Mouse (Mus musculus) heart, adult 2 months (tissue): ENCODE data around the gene Evi2a. TPM values are rescaled to one million over a fixed set of nuclear protein-coding genes. Genes with fewer than 3 reads are reported as not detected.

Source experiments
- DNase-seq, 2 experiments: peaks; one replicate each; pipeline ENCODE4 v3.0.0; 2021
- H3K27ac ChIP-seq: fragments of 200-600 bp; 2 replicates; pipeline ENCODE4 v1.8.1; 2022
- H3K27me3 ChIP-seq: fragments of 200-500 bp; 2 replicates; pipeline ENCODE4 v1.6.1; 2012; ENCODE audit warnings: mild to moderate bottlenecking, low read length, inconsistent platforms, mixed read lengths; ENCODE audit not compliant: control insufficient read depth, insufficient read depth
- H3K36me3 ChIP-seq: fragments of 200-500 bp; 2 replicates; pipeline ENCODE4 v1.6.1; 2012; ENCODE audit warnings: low read length, inconsistent platforms; ENCODE audit not compliant: control insufficient read depth, insufficient read depth
- H3K4me1 ChIP-seq: fragments of 200-500 bp; 2 replicates; pipeline ENCODE4 v1.6.1; 2011; ENCODE audit warnings: low read length; ENCODE audit not compliant: control insufficient read depth, insufficient read depth
- H3K4me3 ChIP-seq: fragments of 200-600 bp; 2 replicates; pipeline ENCODE4 v1.8.1; 2022
- H3K79me2 ChIP-seq: fragments of 200-500 bp; replicated peaks from 2 replicates; pipeline ENCODE4 v1.6.1; 2012; ENCODE audit warnings: mild to moderate bottlenecking, inconsistent platforms, low read length, moderate library complexity, mixed read lengths; ENCODE audit not compliant: control insufficient read depth, insufficient read depth
- H3K9ac ChIP-seq: fragments of 200-500 bp; 2 replicates; pipeline ENCODE4 v1.6.1; 2012; ENCODE audit warnings: low read depth, mild to moderate bottlenecking, control low read depth, inconsistent platforms, low read length, mixed read lengths
- CTCF ChIP-seq: fragments of 200-600 bp; IDR thresholded peaks from 2 replicates; pipeline ENCODE4 v1.8.1; 2022; ENCODE audit warnings: antibody characterized with exemption, mild to moderate bottlenecking, moderate library complexity
- EP300 ChIP-seq: fragments of 200-500 bp; IDR thresholded peaks from 2 replicates; pipeline ENCODE4 v1.6.1; 2011; ENCODE audit warnings: low read depth, low read length, control low read depth; ENCODE audit not compliant: insufficient read depth
- POLR2A ChIP-seq: fragments of 200-500 bp; IDR thresholded peaks from 2 replicates; pipeline ENCODE4 v1.6.1; 2011; ENCODE audit warnings: mild to moderate bottlenecking, low read depth, low read length, control low read depth; ENCODE audit not compliant: insufficient read depth
- WGBS: fragments of 180-500 bp; shearing (Covaris S2); methylation state at CpG from one replicate; pipeline ENCODE4 v1.1.7; 2018; 5-methylcytosine and 5-hydroxymethylcytosine counted together
- intact Hi-C: fragments of 180-260 bp; cut with DNase I; formaldehyde crosslinking; loops from one replicate; pipeline ENCODE4 v1.15.1; 2025
- polyA plus RNA-seq: library from polyadenylated mRNA; depleted of rRNA; stranded (reverse); fragments of >200 nt; gene quantifications from 2 replicates; pipeline ENCODE4 v1.2.3, GENCODE M21; 2012
- total RNA-seq, 2 experiments: library from RNA; stranded (reverse); gene quantifications; 2 replicates each; pipeline ENCODE4 v1.2.3; 2021

The Evi2a gene
- total and polyA plus RNA-seq, 3 experiments = 1.9 to 3.8 (median 2.0) TPM

DNA sequence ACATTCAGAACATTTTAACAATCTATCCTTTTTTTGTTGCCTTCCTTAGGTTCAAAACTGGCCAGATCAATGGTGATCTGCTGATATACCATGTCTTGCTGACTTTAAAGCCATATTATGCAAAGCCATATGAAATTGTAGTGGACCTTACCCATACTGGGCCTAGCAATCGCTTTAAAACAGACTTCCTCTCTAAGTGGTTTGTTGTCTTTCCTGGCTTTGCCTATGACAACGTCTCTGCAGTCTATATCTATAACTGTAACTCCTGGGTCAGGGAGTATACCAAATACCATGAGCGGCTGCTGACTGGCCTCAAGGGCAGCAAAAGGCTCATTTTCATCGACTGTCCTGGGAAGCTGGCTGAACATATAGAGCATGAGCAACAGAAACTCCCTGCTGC, 5.1 kb upstream of the Evi2a start:
- intact Hi-C loops = no loop called here
- no peak for DNase-seq
- TF ChIP-seq CTCF (no peak), EP300 (no peak), POLR2A (no peak)
- Histone ChIP-seq H3K4me3 (no peak overlapping the region), H3K36me3 (no peaks in the 10 kb centered on the region), H3K9ac (no peak overlapping the region), H3K27ac (no peak overlapping the region), H3K27me3 (no peaks in the 10 kb centered on the region), H3K4me1 (peaks cover 3% of the 10 kb centered on the region), H3K79me2 (no peaks in the 10 kb centered on the region)
- WGBS = 72% methylated on average over 4 of the region's 4 CpGs

DNA sequence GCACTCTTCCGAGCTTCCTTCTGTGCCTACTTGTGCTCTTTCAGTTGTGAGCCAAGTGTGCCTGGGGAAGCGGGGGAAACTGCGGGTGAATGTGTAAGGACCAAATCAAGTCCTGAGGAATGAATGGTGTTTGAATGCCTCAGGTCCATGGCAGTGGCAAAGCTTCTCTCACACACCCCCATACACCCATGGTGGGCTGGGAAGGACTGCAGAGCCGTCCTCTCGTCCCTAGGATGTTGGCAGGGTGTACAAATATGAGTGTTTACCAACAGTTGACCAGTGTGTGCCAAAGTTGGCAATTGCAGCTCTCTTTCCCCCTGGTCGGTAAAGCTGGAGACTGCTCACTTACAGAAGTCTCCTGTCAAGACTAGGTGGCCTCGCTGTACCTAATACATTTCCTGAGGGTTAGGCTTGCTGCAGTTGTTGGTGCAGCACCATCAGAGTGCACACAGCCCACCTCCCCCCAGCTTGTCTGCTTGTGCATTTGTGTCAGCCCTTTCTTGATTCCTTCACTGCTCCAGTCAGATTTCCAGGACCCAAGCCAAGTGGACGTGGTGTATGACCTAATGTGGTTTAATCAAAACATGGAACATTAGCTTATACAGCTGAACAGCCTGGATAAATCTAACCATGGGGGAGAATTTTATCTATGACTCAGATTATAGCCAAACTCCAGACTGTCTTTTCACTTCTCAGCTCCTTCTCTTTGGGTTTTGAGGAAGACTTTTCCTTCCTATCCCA, 3.7 kb upstream of the Evi2a start:
- Histone ChIP-seq H3K9ac (no peak overlapping the region), H3K4me1 (peaks cover 3% of the 10 kb centered on the region), H3K4me3 (no peak overlapping the region), H3K79me2 (no peaks in the 10 kb centered on the region), H3K27ac (no peak overlapping the region), H3K36me3 (no peaks in the 10 kb centered on the region), H3K27me3 (no peaks in the 10 kb centered on the region)
- DNase-seq = peak; percentile 29 to 37
- intact Hi-C loops = no loop called here
- 62% methylated on average over 8 of the region's 8 CpGs for WGBS
- TF ChIP-seq POLR2A = no peak
- no peak for TF ChIP-seq EP300
- TF ChIP-seq CTCF = no peak

DNA sequence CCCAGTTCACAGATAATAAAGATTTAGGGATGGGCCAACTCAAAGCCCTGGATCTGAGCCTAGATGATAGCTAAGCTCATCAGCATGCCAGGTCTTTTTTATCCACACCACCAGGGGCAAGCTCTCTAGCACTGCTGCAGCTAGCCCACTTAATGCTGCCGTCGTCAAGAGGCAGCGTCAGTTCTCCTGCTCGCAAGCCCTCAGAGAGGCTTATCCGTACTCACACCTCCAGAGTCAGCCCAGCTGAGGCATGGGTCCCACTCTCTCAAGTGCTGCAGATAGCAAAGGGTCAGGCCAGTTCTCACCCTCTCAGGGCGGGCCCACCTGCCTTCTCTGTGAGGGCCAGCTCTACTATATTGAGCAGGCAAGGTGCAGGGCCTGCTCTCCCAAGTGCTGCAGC, 2.9 kb upstream of the Evi2a start:
- DNase-seq = no peak
- Histone ChIP-seq H3K36me3 (no peaks in the 10 kb centered on the region), H3K79me2 (no peaks in the 10 kb centered on the region), H3K4me1 (peaks cover 3% of the 10 kb centered on the region), H3K4me3 (no peak overlapping the region), H3K27me3 (no peaks in the 10 kb centered on the region), H3K27ac (no peak overlapping the region), H3K9ac (no peak overlapping the region)
- WGBS = 71% methylated on average over 6 of the region's 6 CpGs
- no peak for TF ChIP-seq CTCF
- intact Hi-C loops = no loop called here

DNA sequence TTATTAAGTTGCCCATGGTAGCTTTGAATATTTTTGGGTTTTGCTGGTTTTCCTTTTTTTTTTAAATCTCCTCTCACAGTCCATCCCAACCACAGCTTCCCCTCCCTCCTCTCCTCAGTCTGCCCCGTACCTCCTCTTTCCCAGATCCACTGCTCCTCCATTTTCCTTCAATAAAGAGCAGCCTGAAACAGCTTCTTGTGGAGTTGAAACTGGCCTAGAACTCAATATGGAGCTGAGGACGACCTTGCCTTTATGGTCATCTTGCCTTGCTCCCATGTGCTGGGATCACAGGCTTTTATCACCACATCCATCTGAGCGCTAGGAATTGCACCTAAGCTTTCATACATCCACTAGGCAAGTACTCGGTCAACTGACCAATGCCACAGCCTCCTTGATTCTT, 1.1 kb upstream of the Evi2a start:
- H3K9ac ChIP-seq = no peak overlapping the region
- H3K27me3 ChIP-seq = no peaks in the 10 kb centered on the region
- peaks cover 7% of the 10 kb centered on the region for H3K4me1 ChIP-seq
- no peak for TF ChIP-seq EP300
- TF ChIP-seq CTCF = no peak
- no peak for TF ChIP-seq POLR2A
- H3K27ac ChIP-seq = no peak overlapping the region
- WGBS = 96% methylated on average over 4 of the region's 4 CpGs
- no peak for DNase-seq
- no peaks in the 10 kb centered on the region for H3K36me3 ChIP-seq
- no peak overlapping the region for H3K4me3 ChIP-seq
- intact Hi-C loops = no loop called here
- H3K79me2 ChIP-seq = no peaks in the 10 kb centered on the region

DNA sequence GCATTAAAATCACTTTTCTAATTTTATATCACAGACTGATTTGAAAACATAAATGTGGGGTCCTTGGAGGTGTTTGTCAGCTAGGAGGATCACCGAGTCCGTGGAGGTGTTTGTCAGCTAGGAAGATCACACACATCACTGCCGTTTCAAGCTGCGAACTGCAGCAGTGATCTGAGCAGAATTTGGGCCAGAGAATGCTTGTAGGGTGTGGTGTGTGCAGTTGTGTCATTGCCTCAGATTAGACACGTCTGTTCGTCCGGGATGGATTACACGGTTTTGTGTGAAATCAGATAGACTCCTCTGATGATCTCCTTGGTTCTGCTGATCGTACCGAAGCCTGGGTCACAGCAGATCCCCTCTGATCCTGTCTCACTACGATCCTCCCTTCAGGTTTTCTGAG, 365 bp upstream of the Evi2a start:
- DNase-seq = peak in 1 of 2 experiments; percentile 25
- no peaks in the 10 kb centered on the region for H3K79me2 ChIP-seq
- no peaks in the 10 kb centered on the region for H3K36me3 ChIP-seq
- intact Hi-C loops = no loop called here
- TF ChIP-seq EP300 = no peak
- TF ChIP-seq POLR2A = no peak
- no peak for TF ChIP-seq CTCF
- H3K27ac ChIP-seq = no peak overlapping the region
- H3K4me1 ChIP-seq = peaks cover 7% of the 10 kb centered on the region
- WGBS = 74% methylated on average over 11 of the region's 11 CpGs
- H3K9ac ChIP-seq = no peak overlapping the region
- H3K4me3 ChIP-seq = no peak overlapping the region
- no peaks in the 10 kb centered on the region for H3K27me3 ChIP-seq

DNA sequence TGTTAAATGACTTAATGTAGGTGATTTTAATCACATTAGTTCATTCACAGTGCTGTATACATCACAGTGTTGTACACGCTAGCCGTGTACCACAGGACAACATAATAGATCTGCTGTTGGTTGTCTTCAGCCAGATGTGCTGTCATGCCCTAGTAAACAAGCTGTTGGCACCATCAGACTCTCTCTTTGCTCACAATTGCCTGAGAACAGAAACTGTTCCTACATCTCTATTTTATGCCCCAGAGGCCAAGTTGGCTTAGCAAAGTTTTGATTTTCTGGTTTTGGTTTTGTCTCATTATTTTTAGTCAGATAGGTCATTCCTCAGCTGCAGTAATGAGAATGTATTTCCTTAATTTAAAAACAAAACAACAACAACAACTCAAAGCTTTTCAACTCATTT, 673 bp downstream of the Evi2a start:
- no peaks in the 10 kb centered on the region for H3K79me2 ChIP-seq
- H3K9ac ChIP-seq = no peak overlapping the region
- no peak for DNase-seq
- H3K4me1 ChIP-seq = peaks cover 7% of the 10 kb centered on the region
- intact Hi-C loops = no loop called here
- no peak overlapping the region for H3K4me3 ChIP-seq
- no peaks in the 10 kb centered on the region for H3K27me3 ChIP-seq
- peak overlapping the region; percentile 38 for H3K27ac ChIP-seq
- no peaks in the 10 kb centered on the region for H3K36me3 ChIP-seq
- no peak for TF ChIP-seq POLR2A
- TF ChIP-seq EP300 = no peak
- TF ChIP-seq CTCF = no peak
- WGBS = 86% methylated on average over 2 of the region's 2 CpGs

DNA sequence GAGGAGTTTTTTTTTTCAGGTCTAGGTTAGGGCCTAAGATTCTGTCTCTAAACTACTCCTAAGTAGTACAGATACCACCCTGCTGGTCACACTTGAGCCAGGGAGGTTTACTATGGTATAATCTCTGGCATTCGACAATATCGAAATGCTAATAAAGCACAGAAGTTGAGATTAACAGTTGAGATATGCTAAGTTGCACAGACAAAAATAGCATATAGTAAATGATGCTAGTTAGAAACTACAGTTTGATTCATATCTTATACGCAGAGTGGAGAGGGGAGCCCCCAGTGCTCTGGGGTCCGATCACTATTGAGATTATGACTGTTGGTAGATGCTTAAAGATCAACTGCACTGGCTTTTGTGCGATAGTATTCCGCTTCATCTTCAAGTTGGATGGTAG, 1.2 kb downstream of the Evi2a start:
- no peak overlapping the region for H3K4me3 ChIP-seq
- DNase-seq = no peak
- WGBS = 92% methylated on average over 6 of the region's 6 CpGs
- H3K9ac ChIP-seq = no peak overlapping the region
- no peak for TF ChIP-seq POLR2A
- no peaks in the 10 kb centered on the region for H3K79me2 ChIP-seq
- H3K27me3 ChIP-seq = no peaks in the 10 kb centered on the region
- intact Hi-C loops = no loop called here
- H3K27ac ChIP-seq = no peak overlapping the region; the same call in 1 of the 2 replicates
- peaks cover 7% of the 10 kb centered on the region for H3K4me1 ChIP-seq
- no peaks in the 10 kb centered on the region for H3K36me3 ChIP-seq
